Mouse (Mus musculus) heart, adult 2 months (tissue): ENCODE measurements around the gene Vmn1r168.
"Not testable (repeated sequence)": the region's sequence is repeated elsewhere in the genome, so short reads cannot be mapped to it uniquely, and the experiment has no call there.

Experiments
- CTCF ChIP-seq: fragments of 200-600 bp; IDR thresholded peaks from 2 replicates; pipeline ENCODE4 v1.8.1; 2022; ENCODE audit warnings: antibody characterized with exemption, mild to moderate bottlenecking, moderate library complexity
- POLR2A ChIP-seq: fragments of 200-500 bp; IDR thresholded peaks from 2 replicates; pipeline ENCODE4 v1.6.1; 2011; ENCODE audit warnings: mild to moderate bottlenecking, low read depth, low read length, control low read depth; ENCODE audit not compliant: insufficient read depth

- not testable (repeated sequence) for TF ChIP-seq CTCF, POLR2A
Observed at GRCm38 (mm10) chr7:23575226-23575625, 35.7 kb downstream of the Vmn1r168 start, which contains the start of gene Vmn1r169.
